Mouse (Mus musculus): ENCODE measurements at regions not wholly inside any gene's neighbourhood (a gene's known extent, or its start where the extent isn't known, plus 50 kb on each side); places are given as distances from the start of the nearest gene placed in this dataset.
A peak's percentile ranks its signal among the peaks of the same experiment; 100 is the strongest.
"Not testable (repeated sequence)": the region's sequence is repeated elsewhere in the genome, so short reads cannot be mapped to it uniquely, and the experiment has no call there.

DNA sequence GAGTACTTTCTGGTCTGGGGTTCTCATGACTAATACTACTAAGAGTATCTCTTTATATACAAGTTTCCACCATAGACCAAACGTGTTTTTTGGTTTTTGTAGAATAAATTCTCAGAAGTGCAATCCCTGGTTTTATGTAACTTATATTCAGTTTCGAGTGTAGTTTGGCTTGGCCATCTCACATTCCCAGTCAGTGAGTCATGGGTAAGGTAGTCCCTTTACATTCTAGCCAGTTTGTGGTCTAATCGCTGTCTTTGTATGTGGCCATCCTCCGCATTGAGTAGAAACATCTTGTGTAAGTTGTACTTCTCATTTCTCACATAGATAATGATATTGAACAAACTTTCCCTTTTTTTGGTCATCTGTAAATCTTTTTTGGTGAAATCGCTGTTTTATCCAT, 88.3 kb downstream of the Anxa5 start:
- DNase-seq, result no peak

DNA sequence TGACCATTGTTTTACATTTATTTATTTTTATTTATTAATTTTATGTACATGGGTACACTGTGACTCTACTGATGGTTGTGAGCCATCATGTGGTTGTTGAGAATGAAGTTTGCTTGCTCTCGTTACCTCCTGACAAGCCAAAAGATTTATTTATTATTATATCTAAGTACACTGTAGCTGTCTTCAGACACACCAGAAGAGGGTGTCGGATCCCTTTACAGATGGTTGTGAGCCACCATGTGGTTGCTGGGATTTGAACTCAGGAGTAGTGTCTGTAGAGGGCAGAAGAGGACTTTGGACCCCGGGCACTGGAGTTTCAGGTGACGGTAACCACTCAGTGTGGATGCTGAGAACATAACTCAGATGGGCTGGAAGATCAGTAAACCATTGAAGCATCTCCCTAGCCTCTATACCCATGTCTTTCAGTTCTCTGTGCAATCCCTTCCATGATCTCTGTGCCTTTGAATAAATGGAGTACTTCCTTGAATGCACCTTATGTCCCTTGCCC, 92.2 kb downstream of the Anxa5 start:
- no peak for DNase-seq

DNA sequence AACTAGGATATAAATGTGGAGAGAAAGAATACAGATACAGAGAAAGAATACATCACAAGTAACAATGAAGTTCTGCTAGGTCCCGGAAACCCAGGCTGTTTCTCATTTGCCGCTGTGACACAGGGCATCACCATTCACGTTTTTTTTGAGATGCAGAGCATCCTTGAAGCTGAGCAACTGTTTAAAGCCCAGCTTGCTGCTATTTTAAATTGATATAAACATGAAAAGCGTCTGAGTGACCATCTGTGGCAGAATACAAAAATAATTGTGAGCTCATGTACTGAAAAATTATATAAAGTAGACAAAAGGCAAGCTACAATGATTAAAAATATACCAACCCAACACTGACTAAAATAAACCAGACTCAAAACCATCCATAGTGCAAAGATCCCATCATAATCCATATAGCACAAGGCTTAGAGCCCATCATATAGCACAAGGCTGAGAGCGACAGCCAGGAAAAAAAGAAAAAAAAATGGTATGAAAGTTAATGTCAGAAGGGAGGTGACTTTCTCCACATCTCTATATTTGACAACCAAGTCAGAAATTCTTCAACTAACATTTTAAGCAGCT, 94.0 kb downstream of the Anxa5 start:
- DNase-seq, result no peak

GRCm38 (mm10) chr3:36375722-36376121, 100.0 kb downstream of the Anxa5 start:
- DNase-seq, result no peak

- DNase-seq, result no peak
Measured at GRCm38 (mm10) chr3:36374939-36375338, 100.8 kb downstream of the Anxa5 start.

GRCm38 (mm10) chr3:36360933-36361332, 114.8 kb downstream of the Anxa5 start:
- DNase-seq, result no peak

DNA sequence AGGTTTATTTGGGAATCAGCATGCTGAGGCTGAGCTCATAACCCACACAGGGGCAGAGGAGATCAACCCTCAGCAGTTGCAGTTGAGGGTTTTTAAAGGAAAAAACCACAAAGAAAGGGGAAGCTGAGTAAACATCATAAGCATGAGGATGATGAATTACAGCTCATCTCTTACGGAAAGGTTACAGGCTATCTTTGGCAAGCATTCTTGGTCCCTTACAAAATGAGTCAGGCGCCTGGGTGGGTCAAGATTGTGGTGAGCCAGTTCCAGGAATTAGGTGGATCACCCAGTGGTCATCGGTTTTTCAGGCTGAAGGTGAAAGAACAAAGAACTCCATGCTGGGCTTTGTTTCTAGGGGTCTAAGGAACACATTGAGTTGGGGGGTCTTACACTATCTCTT, 121.5 kb downstream of the Anxa5 start:
- DNase-seq, result not testable (repeated sequence)

GRCm38 (mm10) chr3:36352032-36352742, 123.5 kb downstream of the Anxa5 start:
- peak; percentile 23 to 45 for DNase-seq

DNA sequence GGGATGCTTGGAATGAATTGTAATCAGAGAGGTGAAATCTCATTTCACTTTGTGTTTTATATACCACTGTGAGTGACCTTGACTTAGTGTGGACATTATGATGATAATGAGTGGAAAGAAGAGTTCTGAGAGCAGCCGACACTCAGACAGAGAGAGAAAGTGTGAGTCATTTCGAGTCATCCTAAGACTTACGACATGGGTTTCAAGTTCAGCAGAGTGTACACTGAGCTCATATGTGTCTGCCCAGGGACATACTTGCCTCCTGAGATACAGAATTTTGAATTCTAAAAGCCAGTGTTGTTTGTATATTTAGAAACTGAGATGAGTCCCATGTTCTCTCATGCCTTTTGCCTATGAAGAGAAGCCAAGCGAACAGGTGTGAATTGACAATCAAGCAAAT, 126.6 kb downstream of the Anxa5 start:
- DNase-seq, result no peak

DNA sequence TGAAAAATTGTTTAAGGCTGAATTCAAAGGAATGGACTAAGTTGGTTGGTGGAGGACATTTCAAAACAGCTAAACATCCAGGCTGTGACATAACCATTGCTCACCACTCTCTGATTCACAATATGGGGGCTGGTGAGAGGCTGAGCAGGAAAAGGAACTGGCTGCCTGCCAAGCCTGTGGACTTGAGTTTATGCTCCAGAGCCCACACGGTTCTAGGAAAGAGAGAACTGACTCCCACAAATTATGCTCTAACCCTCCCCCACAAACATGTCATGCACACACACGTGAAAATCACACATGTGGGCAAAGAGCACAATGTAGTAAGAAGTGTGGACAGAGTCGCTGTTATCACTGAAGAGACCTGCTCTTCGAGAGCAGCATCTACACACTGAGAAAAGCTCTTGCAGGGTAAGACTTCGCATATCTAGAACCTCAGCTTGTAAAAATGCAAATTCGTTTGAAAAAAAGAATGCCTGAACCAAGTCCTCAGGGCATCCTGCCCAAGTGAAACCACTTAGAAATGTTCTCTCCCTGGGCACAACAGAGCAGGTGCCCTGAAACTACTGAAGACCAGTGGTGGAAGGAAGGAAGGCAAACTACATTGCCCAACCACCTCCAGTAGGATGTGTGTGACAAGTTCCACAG, 118.9 kb upstream of the Qrfpr start:
- DNase-seq, result peak; percentile 39 to 43

DNA sequence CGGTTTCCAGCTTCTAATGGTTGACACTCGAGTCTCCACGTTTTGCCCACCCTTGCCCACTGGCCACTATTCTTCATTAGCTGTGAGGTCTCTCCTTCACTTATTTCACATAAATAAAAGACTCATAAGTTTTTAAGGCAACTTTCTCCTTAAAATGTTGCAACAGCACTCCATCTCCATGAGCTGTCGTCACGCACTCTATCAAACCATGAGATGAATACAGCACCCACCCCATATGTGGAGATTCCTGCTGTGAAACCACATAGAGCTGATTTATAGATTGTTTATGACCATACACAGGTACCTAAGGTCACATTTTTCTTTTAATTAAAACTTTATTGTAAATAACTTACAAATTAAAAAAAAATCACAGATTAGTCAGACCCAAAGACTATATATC, 117.5 kb upstream of the Qrfpr start:
- DNase-seq, result no peak

GRCm38 (mm10) chr3:36334279-36334678, 112.2 kb upstream of the Qrfpr start:
- no peak for DNase-seq

DNA sequence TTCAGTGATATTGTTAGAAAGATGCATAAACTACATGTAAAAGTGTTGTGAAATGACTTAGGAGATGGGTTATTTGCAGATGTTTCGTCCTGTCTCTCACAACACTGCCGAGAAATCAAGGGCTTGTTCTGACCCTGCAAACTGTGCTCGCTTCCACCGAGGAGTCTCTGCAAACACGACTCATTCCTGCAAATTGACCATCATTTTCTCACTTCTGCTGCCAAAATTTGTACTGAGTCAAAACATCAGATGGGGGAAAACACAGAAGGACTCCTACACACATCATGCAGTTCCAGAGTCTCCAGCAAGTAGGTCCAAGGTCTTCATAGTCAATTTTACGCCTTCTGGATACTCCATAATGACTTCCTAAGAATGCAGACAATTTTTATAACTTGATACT, 109.9 kb upstream of the Qrfpr start:
- DNase-seq, result no peak

- DNase-seq, result no peak
Measured at GRCm38 (mm10) chr3:36330656-36331055, 108.5 kb upstream of the Qrfpr start.

DNA sequence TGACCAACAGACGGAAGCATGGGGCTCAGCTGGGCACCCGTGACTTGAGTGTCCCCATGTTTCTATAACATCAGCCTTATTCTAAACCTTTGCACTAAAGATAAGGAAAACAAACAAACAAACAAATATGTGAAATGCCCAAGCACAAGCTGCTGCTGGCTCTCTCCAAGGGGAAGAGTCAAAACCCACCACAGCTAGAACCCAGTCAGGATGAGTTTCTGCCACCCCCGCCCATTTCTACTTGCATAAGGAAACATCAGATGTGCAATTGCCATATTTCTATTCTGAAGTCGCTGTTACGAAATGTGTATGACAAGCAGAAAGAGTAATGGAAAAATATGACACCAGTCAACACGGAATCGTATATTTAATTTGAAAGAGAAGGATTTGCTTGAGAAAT, 107.5 kb upstream of the Qrfpr start:
- DNase-seq, result no peak

DNA sequence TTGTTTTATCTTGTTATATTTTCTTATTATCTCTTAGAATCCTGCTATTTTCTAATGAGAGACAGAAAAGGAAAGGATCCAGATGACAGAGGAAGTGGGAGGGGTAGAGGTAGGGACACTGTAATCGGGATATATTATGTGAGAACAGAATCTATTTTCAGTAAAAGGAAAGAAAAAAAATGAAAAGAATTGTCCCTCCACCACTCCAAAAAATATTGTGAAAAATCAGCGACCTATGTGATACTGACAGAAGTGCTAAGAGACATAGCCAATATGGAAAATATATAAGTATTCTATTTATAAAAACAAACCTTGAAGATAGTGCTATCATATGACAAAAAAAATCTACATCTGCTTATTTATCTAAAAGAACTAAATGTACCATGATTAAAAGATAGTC, 106.8 kb upstream of the Qrfpr start:
- no peak for DNase-seq

- no peak for DNase-seq
Measured at GRCm38 (mm10) chr3:36318635-36319034, 96.5 kb upstream of the Qrfpr start.

DNA sequence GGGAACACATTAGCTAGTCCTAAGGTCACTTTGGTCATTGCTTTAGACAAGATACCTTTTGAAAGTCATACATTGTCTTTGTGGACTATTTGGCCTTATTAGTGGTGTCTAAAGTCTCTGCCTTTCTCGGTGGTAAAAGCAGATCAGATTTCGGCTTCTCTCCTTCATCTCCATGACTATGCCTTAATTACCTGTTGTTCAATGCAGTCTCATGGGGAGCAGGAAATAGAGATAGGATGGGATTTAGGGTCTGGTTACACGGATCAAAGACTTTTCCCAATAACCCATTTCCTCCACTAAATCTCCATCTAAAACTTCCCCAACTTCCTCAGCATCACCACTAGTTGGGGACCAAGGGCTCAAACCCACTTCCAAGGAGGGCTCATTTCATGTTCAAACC, 89.2 kb upstream of the Qrfpr start:
- DNase-seq, result no peak

- DNase-seq, result no peak
Measured at GRCm38 (mm10) chr3:36310642-36311267, 88.6 kb upstream of the Qrfpr start.

DNA sequence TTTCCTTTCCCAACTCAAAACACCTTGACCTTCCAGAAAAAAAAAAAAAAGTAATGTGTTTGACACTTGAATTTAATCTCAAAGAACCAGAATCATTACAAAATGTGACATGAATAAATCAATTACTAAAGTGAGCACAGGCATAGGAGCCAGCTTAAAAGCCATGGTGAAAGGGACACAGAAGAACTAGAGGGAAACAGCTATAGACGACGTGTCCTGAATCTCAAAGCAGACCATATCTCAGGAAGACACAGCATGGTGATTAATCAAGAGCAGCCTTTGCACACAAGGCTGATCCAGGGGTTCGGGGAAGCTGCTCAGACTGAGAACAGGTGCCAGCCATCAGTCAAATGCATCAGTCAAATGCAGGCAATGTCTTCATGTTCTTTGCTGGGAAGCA, 74.7 kb upstream of the Qrfpr start:
- no peak for DNase-seq

DNA sequence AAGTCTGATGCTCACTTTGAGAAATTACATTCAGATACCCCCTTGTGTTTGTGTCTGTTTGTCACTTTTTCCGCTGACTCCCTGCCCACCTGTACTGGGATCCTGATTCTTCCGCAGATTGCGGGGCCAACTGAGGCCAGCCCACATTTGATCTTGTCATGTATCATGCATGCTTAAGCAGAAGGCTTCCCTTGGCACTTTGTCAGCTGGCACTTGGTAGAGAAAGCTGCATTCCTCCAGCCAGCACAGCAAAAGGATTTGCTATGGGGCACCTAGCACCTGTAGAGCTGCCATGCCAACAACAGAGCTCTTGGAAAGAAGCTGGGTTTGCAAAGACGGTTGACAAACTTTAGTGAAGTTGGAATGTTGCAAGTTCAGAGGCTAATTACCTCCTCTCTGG, 69.9 kb upstream of the Qrfpr start:
- DNase-seq, result no peak

DNA sequence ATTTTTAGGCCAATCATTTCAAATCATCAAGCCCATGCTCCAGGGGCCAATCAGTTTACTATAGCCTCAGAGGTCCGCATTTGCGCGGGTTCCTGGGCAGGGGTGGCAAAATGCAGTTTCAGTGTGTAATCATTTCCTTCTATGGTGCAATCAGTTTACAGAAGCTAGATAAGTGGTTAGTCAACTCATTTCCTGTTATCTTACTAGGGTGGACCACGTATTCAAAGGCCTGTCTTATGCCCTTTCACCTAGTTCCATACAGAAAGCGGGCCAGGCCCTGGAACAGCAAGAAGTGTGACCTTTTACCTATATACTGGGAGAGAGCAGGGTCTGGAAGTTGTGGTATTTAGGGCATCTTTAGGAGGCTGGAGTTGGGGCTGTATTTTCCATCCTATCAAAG, 62.0 kb upstream of the Qrfpr start:
- DNase-seq, result no peak

DNA sequence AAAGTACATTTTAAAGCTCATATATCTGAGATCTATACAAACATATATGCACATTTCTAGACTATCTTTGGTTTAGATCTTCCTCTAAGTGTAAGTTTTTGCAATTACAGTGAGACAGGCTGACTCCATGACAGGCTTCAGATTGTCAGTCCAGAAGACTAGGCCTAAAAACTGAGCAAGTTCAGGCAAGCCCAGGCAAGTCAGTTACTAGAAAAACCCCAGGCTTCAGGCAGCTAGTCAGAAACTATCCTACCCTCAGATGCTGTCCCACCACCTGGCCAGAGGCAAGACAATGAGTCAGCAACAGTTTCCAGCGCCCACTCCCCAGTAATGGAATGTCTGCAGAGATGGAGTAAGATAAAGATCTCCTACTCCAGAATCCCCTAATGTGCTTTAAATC, 53.4 kb upstream of the Qrfpr start:
- no peak for DNase-seq

Data from layer of hippocampus, postnatal 36 days (tissue).